Mouse (Mus musculus) adrenal gland, postnatal 25 days (tissue): ENCODE results near the gene Fam129b. TPM values are rescaled to one million over a fixed set of nuclear protein-coding genes. Genes with fewer than 3 reads are reported as not detected.
A peak's percentile ranks its signal among the peaks of the same experiment; 100 is the strongest.
"Not testable (repeated sequence)": the region's sequence is repeated elsewhere in the genome, so short reads cannot be mapped to it uniquely, and the experiment has no call there.

Source experiments
- DNase-seq: peaks from one replicate; pipeline ENCODE4 v3.0.0; 2021; ENCODE audit warnings: mixed read lengths
- long read RNA-seq: library from polyadenylated mRNA; stranded (forward); transcript quantifications from one replicate; pipeline ENCODE4 v2.0.0, GENCODE M21; 2021
- total RNA-seq: library from RNA; stranded (reverse); gene quantifications from 2 replicates; pipeline ENCODE4 v1.2.3, GENCODE M21; 2021

Gene Fam129b
- 14.0 and 15.2 TPM in 2 replicates for total RNA-seq
- long read RNA-seq, transcript Fam129b-201 (14 exons, 3,714 nt), result major isoform, 16 of 43 reads
- long read RNA-seq, partial matches to known transcripts, result 7 of 43 reads
- long read RNA-seq, other reads (novel, unspliced or antisense), result 20 of 43 reads

- peak; percentile 88 for DNase-seq
Observed at GRCm38 (mm10) chr2:32875675-32876489, at the start of gene Fam129b. TSS of gene Fam129b (plus strand) at chr2:32876114.

- DNase-seq, result no peak
Observed at GRCm38 (mm10) chr2:32828979-32829676, 46.8 kb upstream of the Fam129b start.

- DNase-seq, result peak; percentile 18
Observed at GRCm38 (mm10) chr2:32834496-32834895, 41.4 kb upstream of the Fam129b start.

- DNase-seq, result no peak
Observed at GRCm38 (mm10) chr2:32835588-32835987, 40.3 kb upstream of the Fam129b start.

- DNase-seq, result peak; percentile 16
Observed at GRCm38 (mm10) chr2:32838147-32838884, 37.6 kb upstream of the Fam129b start.

GRCm38 (mm10) chr2:32839261-32839660, 36.7 kb upstream of the Fam129b start:
- no peak for DNase-seq

- DNase-seq, result no peak
Observed at GRCm38 (mm10) chr2:32841099-32841498, 34.8 kb upstream of the Fam129b start.

GRCm38 (mm10) chr2:32842558-32842957, 33.4 kb upstream of the Fam129b start:
- no peak for DNase-seq

- DNase-seq, result no peak
Observed at GRCm38 (mm10) chr2:32845572-32846100, 30.3 kb upstream of the Fam129b start.

- DNase-seq, result peak; percentile 67
Observed at GRCm38 (mm10) chr2:32846101-32846804, 29.7 kb upstream of the Fam129b start.

GRCm38 (mm10) chr2:32846805-32847467, 29.0 kb upstream of the Fam129b start, which contains the start of gene Stxbp1:
TSS of gene Stxbp1 (minus strand) at chr2:32847245.
- peak; percentile 95 for DNase-seq

- DNase-seq, result no peak
Observed at GRCm38 (mm10) chr2:32847468-32847821, 28.5 kb upstream of the Fam129b start.

- peak; percentile 31 for DNase-seq
Observed at GRCm38 (mm10) chr2:32852156-32852555, 23.8 kb upstream of the Fam129b start.

GRCm38 (mm10) chr2:32853716-32854115, 22.2 kb upstream of the Fam129b start:
- DNase-seq, result not testable (repeated sequence)

GRCm38 (mm10) chr2:32854206-32854605, 21.7 kb upstream of the Fam129b start:
- peak; percentile 95 for DNase-seq

- DNase-seq, result no peak
Observed at GRCm38 (mm10) chr2:32855046-32855785, 20.7 kb upstream of the Fam129b start.

- DNase-seq, result no peak
Observed at GRCm38 (mm10) chr2:32855790-32856465, 20.0 kb upstream of the Fam129b start.

GRCm38 (mm10) chr2:32857584-32857983, 18.3 kb upstream of the Fam129b start:
- DNase-seq, result peak; percentile 80

- peak; percentile 63 for DNase-seq
Observed at GRCm38 (mm10) chr2:32859010-32859621, 16.8 kb upstream of the Fam129b start.
